Mouse (Mus musculus): Measurements from ENCODE around the gene S100a2. TPM values are rescaled to one million over a fixed set of nuclear protein-coding genes. Genes with fewer than 3 reads are reported as not detected.

Gene S100a2
- polyA plus RNA-seq (2014; fragmentation: Nextera tagmentation; extraction: Ambion mirVana), result not detected in 2 replicates

DNA sequence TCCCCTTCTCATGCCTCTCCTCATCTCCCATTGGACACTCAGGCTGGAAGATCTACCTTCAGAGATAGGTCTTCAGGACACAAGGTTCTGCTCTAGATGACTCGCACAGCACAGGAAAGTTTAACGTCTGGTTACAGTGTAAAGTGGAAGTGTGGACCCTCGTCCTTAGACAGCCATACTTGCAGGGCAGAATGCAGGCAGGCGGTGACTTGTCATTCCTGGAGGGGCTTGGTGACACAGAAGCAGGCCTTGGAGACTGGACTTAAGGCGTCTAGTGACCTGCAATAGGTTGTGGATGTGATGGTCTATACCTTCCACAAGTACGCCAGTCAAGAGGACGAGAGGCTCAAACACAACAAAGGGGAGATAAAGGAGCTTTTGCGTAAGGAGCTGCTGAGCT lies at the start of gene S100a2:
S100a2 (plus strand) TSS at position 301 of the 400 bp plus-strand sequence.
- H3K27me3 ChIP-seq (ENCODE audit: control insufficient read depth, insufficient read depth, low read length), result no peaks in the 10 kb centered on the region
- no peak within 1 kb of the TSS for H3K27ac ChIP-seq (ENCODE audit: low read depth, low read length)
- H3K4me2 ChIP-seq (replicated peaks; ENCODE audit: low read depth, low read length), result no peak within 1 kb of the TSS
- no peak within 1 kb of the TSS for H3K9ac ChIP-seq (ENCODE audit: low read depth, low read length)
- no peaks in the 10 kb centered on the region for H3K9me3 ChIP-seq (ENCODE audit: control insufficient read depth, low read length)
- H3K36me3 ChIP-seq (ENCODE audit: control insufficient read depth, insufficient read depth, low read length), result no peaks in the 10 kb centered on the region
- H3K4me1 ChIP-seq (ENCODE audit: control insufficient read depth, insufficient read depth, low read length), result no peaks in the 10 kb centered on the region
- H3K4me3 ChIP-seq (ENCODE audit: low read length), result no peak within 1 kb of the TSS
- 93% methylated on average over 8 of the region's 8 CpGs for WGBS
- ATAC-seq (ENCODE audit: low FRiP score, low TSS enrichment), result no peak

- Histone ChIP-seq H3K4me1 (ENCODE audit: control insufficient read depth, insufficient read depth, low read length) (peaks cover 11% of the 10 kb centered on the region; the same call in 1 of the 2 replicates), H3K9me3 (ENCODE audit: control insufficient read depth, low read length) (no peaks in the 10 kb centered on the region), H3K36me3 (ENCODE audit: control insufficient read depth, insufficient read depth, low read length) (no peaks in the 10 kb centered on the region), H3K9ac (ENCODE audit: low read depth, low read length) (peak overlapping the region; percentile 43; the same call in 1 of the 2 replicates), H3K27me3 (ENCODE audit: control insufficient read depth, insufficient read depth, low read length) (no peaks in the 10 kb centered on the region), H3K4me2 (replicated peaks; ENCODE audit: low read depth, low read length) (peak overlapping the region; percentile 26), H3K27ac (ENCODE audit: low read depth, low read length) (peak overlapping the region; percentile 34; the same call in 1 of the 2 replicates), H3K4me3 (ENCODE audit: low read length) (no peak overlapping the region)
- 0 out of 2 replicates have a peak, but pooled peaks have one; percentile 41 for ATAC-seq (ENCODE audit: low FRiP score, low TSS enrichment)
- 23% methylated on average over 4 of the region's 4 CpGs for WGBS
These were observed 49.1 kb upstream of the S100a2 start for GRCm38 (mm10) chr3:90540904-90541303.

DNA sequence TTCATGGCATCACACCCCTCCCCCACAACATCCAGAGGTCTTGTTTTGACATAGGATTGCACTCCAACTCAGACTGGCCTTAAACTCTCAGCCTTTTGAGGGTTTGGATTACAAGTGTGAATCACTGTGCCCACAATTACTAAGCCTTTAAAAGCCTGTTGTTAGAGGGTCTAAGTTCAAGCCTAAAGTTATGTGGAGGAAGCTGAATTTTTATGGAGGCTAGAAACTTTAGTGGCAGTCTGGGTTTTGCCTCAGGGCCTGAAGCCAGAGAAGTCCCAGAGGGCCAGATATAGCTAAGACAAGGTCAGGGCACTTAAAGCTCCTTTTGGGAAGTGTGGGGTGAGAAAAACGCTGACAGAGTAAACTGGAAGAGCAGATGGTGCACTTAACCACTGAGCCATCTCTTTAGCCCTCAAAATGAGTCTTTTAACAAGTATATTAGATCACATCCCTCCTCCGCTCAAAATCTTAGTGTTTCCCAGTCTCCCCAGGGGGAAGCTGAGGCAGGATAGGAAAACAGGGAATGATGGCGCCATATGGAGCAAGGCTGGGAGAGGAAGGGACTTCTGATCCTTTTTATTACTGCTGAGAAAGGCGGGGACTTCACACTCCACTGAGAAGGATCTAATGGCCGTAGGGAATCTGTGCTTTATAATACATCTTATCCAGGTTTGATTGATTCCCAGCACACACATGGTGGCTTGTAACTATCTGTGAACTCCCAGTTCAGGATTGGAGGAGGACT lies 40.2 kb upstream of the S100a2 start:
- WGBS, result 20% methylated on average over 5 of the region's 5 CpGs
- H3K9me3 ChIP-seq (ENCODE audit: control insufficient read depth, low read length), result no peaks in the 10 kb centered on the region
- H3K4me2 ChIP-seq (replicated peaks; ENCODE audit: low read depth, low read length), result no peak overlapping the region
- H3K27me3 ChIP-seq (ENCODE audit: control insufficient read depth, insufficient read depth, low read length), result no peaks in the 10 kb centered on the region
- no peaks in the 10 kb centered on the region for H3K36me3 ChIP-seq (ENCODE audit: control insufficient read depth, insufficient read depth, low read length)
- H3K4me3 ChIP-seq (ENCODE audit: low read length), result no peak overlapping the region
- ATAC-seq (ENCODE audit: low FRiP score, low TSS enrichment), result no peak; the same call in 1 of the 2 replicates
- no peak overlapping the region for H3K27ac ChIP-seq (ENCODE audit: low read depth, low read length)
- H3K9ac ChIP-seq (ENCODE audit: low read depth, low read length), result no peak overlapping the region
- no peaks in the 10 kb centered on the region for H3K4me1 ChIP-seq (ENCODE audit: control insufficient read depth, insufficient read depth, low read length)

GRCm38 (mm10) chr3:90550421-90550790 lies 39.6 kb upstream of the S100a2 start:
- H3K9me3 ChIP-seq (ENCODE audit: control insufficient read depth, low read length), result no peaks in the 10 kb centered on the region
- H3K27ac ChIP-seq (ENCODE audit: low read depth, low read length), result no peak overlapping the region
- no peaks in the 10 kb centered on the region for H3K4me1 ChIP-seq (ENCODE audit: control insufficient read depth, insufficient read depth, low read length)
- no peak for ATAC-seq (ENCODE audit: low FRiP score, low TSS enrichment)
- no peaks in the 10 kb centered on the region for H3K36me3 ChIP-seq (ENCODE audit: control insufficient read depth, insufficient read depth, low read length)
- WGBS, result 78% methylated on average over 2 of the region's 2 CpGs
- H3K4me2 ChIP-seq (replicated peaks; ENCODE audit: low read depth, low read length), result no peak overlapping the region
- no peaks in the 10 kb centered on the region for H3K27me3 ChIP-seq (ENCODE audit: control insufficient read depth, insufficient read depth, low read length)
- H3K4me3 ChIP-seq (ENCODE audit: low read length), result no peak overlapping the region
- no peak overlapping the region for H3K9ac ChIP-seq (ENCODE audit: low read depth, low read length)

GRCm38 (mm10) chr3:90552231-90552630 lies 37.8 kb upstream of the S100a2 start:
- no peaks in the 10 kb centered on the region for H3K4me1 ChIP-seq (ENCODE audit: control insufficient read depth, insufficient read depth, low read length)
- H3K9ac ChIP-seq (ENCODE audit: low read depth, low read length), result no peak overlapping the region
- WGBS, result 86% methylated on average over 2 of the region's 2 CpGs
- no peaks in the 10 kb centered on the region for H3K36me3 ChIP-seq (ENCODE audit: control insufficient read depth, insufficient read depth, low read length)
- ATAC-seq (ENCODE audit: low FRiP score, low TSS enrichment), result no peak
- H3K27me3 ChIP-seq (ENCODE audit: control insufficient read depth, insufficient read depth, low read length), result no peaks in the 10 kb centered on the region
- H3K27ac ChIP-seq (ENCODE audit: low read depth, low read length), result no peak overlapping the region
- H3K9me3 ChIP-seq (ENCODE audit: control insufficient read depth, low read length), result no peaks in the 10 kb centered on the region
- H3K4me3 ChIP-seq (ENCODE audit: low read length), result no peak overlapping the region
- H3K4me2 ChIP-seq (replicated peaks; ENCODE audit: low read depth, low read length), result no peak overlapping the region

- no peaks in the 10 kb centered on the region for H3K36me3 ChIP-seq (ENCODE audit: control insufficient read depth, insufficient read depth, low read length)
- no peak overlapping the region for H3K4me2 ChIP-seq (replicated peaks; ENCODE audit: low read depth, low read length)
- H3K9me3 ChIP-seq (ENCODE audit: control insufficient read depth, low read length), result no peaks in the 10 kb centered on the region
- H3K27ac ChIP-seq (ENCODE audit: low read depth, low read length), result no peak overlapping the region
- H3K27me3 ChIP-seq (ENCODE audit: control insufficient read depth, insufficient read depth, low read length), result no peaks in the 10 kb centered on the region
- 76% methylated on average over 5 of the region's 5 CpGs for WGBS
- H3K4me3 ChIP-seq (ENCODE audit: low read length), result no peak overlapping the region
- no peak overlapping the region for H3K9ac ChIP-seq (ENCODE audit: low read depth, low read length)
- no peaks in the 10 kb centered on the region for H3K4me1 ChIP-seq (ENCODE audit: control insufficient read depth, insufficient read depth, low read length)
- ATAC-seq (ENCODE audit: low FRiP score, low TSS enrichment), result no peak
These were observed 34.1 kb upstream of the S100a2 start for GRCm38 (mm10) chr3:90555954-90556353.

DNA sequence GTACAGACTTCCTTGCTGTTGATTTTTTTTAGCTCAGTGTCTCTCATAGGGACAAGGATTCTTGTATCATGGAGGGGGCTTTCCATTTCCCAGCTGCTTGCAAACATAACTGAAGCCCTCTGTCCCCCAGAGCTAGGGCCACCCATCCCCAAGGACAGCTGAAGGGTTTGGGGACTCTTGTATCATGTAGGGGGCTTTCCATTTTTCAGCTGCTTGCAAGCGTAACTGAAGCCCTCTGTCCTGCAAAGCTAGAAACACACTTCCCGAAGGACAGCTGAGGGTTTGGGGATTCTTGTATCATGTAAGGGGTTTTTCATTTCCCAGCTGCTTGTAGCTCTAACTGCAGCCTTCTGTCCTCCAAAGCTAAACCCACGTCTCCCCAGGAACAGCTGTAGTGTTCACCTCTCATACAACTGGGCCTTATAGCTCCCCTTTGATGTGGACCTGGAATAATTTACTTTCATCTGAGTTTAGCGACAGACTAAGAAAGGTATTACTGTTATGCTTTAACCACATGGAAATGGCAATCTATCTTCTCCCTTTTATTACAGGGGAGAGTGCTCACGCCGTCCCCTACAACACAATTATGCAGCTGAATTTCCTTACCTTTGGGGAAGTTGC lies 29.9 kb upstream of the S100a2 start, which contains the start of gene S100a3:
S100a3 (plus strand) TSS at position 571 of the 621 bp plus-strand sequence.
- H3K4me1 ChIP-seq (ENCODE audit: control insufficient read depth, insufficient read depth, low read length), result no peaks in the 10 kb centered on the region
- no peaks in the 10 kb centered on the region for H3K36me3 ChIP-seq (ENCODE audit: control insufficient read depth, insufficient read depth, low read length)
- H3K27ac ChIP-seq (ENCODE audit: low read depth, low read length), result no peak within 1 kb of the TSS
- no peaks in the 10 kb centered on the region for H3K9me3 ChIP-seq (ENCODE audit: control insufficient read depth, low read length)
- H3K9ac ChIP-seq (ENCODE audit: low read depth, low read length), result no peak within 1 kb of the TSS
- ATAC-seq (ENCODE audit: low FRiP score, low TSS enrichment), result no peak
- H3K4me2 ChIP-seq (replicated peaks; ENCODE audit: low read depth, low read length), result no peak within 1 kb of the TSS
- H3K4me3 ChIP-seq (ENCODE audit: low read length), result no peak within 1 kb of the TSS
- WGBS, result 69% methylated on average over 6 of the region's 6 CpGs
- H3K27me3 ChIP-seq (ENCODE audit: control insufficient read depth, insufficient read depth, low read length), result no peaks in the 10 kb centered on the region

- Histone ChIP-seq H3K27ac (ENCODE audit: low read depth, low read length) (no peak overlapping the region), H3K27me3 (ENCODE audit: control insufficient read depth, insufficient read depth, low read length) (no peaks in the 10 kb centered on the region), H3K9me3 (ENCODE audit: control insufficient read depth, low read length) (no peaks in the 10 kb centered on the region), H3K36me3 (ENCODE audit: control insufficient read depth, insufficient read depth, low read length) (no peaks in the 10 kb centered on the region), H3K4me2 (replicated peaks; ENCODE audit: low read depth, low read length) (no peak overlapping the region), H3K9ac (ENCODE audit: low read depth, low read length) (no peak overlapping the region), H3K4me1 (ENCODE audit: control insufficient read depth, insufficient read depth, low read length) (no peaks in the 10 kb centered on the region), H3K4me3 (ENCODE audit: low read length) (no peak overlapping the region)
- 87% methylated on average over 5 of the region's 5 CpGs for WGBS
- ATAC-seq (ENCODE audit: low FRiP score, low TSS enrichment), result no peak
These were observed 15.4 kb upstream of the S100a2 start for GRCm38 (mm10) chr3:90574691-90575090.

- no peak overlapping the region for H3K4me2 ChIP-seq (replicated peaks; ENCODE audit: low read depth, low read length)
- 76% methylated on average over 3 of the region's 3 CpGs for WGBS
These were observed 14.7 kb upstream of the S100a2 start for GRCm38 (mm10) chr3:90575320-90575719.

More at GRCm38 (mm10) chr3:90575320-90575719, 14.7 kb upstream of the S100a2 start:
- no peak overlapping the region for H3K4me3 ChIP-seq (ENCODE audit: low read length)
- no peak overlapping the region for H3K27ac ChIP-seq (ENCODE audit: low read depth, low read length)
- H3K36me3 ChIP-seq (ENCODE audit: control insufficient read depth, insufficient read depth, low read length), result no peaks in the 10 kb centered on the region
- H3K27me3 ChIP-seq (ENCODE audit: control insufficient read depth, insufficient read depth, low read length), result no peaks in the 10 kb centered on the region
- ATAC-seq (ENCODE audit: low FRiP score, low TSS enrichment), result no peak
- no peak overlapping the region for H3K9ac ChIP-seq (ENCODE audit: low read depth, low read length)
- no peaks in the 10 kb centered on the region for H3K4me1 ChIP-seq (ENCODE audit: control insufficient read depth, insufficient read depth, low read length)
- H3K9me3 ChIP-seq (ENCODE audit: control insufficient read depth, low read length), result no peaks in the 10 kb centered on the region

Measured in kidney, embryonic 14.5 days (tissue).